Mouse (Mus musculus) ES-Bruce4 (cell line): Measurements from ENCODE around the gene Sdhc. TPM values are rescaled to one million over a fixed set of nuclear protein-coding genes. Genes with fewer than 3 reads are reported as not detected.
"Not testable (repeated sequence)": the region's sequence is repeated elsewhere in the genome, so short reads cannot be mapped to it uniquely, and the experiment has no call there.

ENCODE experiments used
- H3K27ac ChIP-seq: 2 replicates; pipeline ENCODE4 v1.5.1; 2012; ENCODE audit warnings: low read length, inconsistent platforms; ENCODE audit not compliant: insufficient read depth
- H3K27me3 ChIP-seq: 2 replicates; pipeline ENCODE4 v1.6.1; 2012; ENCODE audit warnings: mild to moderate bottlenecking, low read length, inconsistent platforms; ENCODE audit not compliant: control insufficient read depth, poor library complexity, insufficient read depth, severe bottlenecking
- H3K36me3 ChIP-seq: 2 replicates; pipeline ENCODE4 v1.6.1; 2012; ENCODE audit warnings: inconsistent platforms, mild to moderate bottlenecking, low read length, moderate library complexity; ENCODE audit not compliant: control insufficient read depth, poor library complexity, insufficient read depth, severe bottlenecking
- H3K4me1 ChIP-seq: one replicate; pipeline ENCODE4 v1.8.1; 2011; ENCODE audit warnings: low read length; ENCODE audit not compliant: control insufficient read depth, insufficient read depth
- H3K4me3 ChIP-seq: 2 replicates; pipeline ENCODE4 v1.5.1; 2011; ENCODE audit warnings: low read depth, mild to moderate bottlenecking, low read length
- H3K9ac ChIP-seq: 2 replicates; pipeline ENCODE4 v1.6.1; 2012; ENCODE audit warnings: low read depth, mild to moderate bottlenecking, inconsistent platforms; ENCODE audit not compliant: poor library complexity, severe bottlenecking
- H3K9me3 ChIP-seq: replicated peaks from 2 replicates; pipeline ENCODE4 v1.6.1; 2012; ENCODE audit warnings: mild to moderate bottlenecking, low read length, inconsistent platforms; ENCODE audit not compliant: control insufficient read depth, poor library complexity, insufficient read depth, severe bottlenecking
- CTCF ChIP-seq: IDR thresholded peaks from one replicate; pipeline ENCODE4 v1.8.1; 2011; ENCODE audit warnings: low read depth, low read length
- EP300 ChIP-seq: IDR thresholded peaks from 2 replicates; pipeline ENCODE4 v1.6.1; 2011; ENCODE audit warnings: low read depth, low read length; ENCODE audit not compliant: insufficient read depth
- POLR2A ChIP-seq: IDR thresholded peaks from one replicate; pipeline ENCODE4 v1.8.1; 2011; ENCODE audit warnings: low read length; ENCODE audit not compliant: insufficient read depth
- polyA plus RNA-seq: library from polyadenylated mRNA; stranded (reverse); fragments of >200 nt; gene quantifications from 2 replicates; pipeline ENCODE4 v1.2.4, GENCODE M21; 2011; ENCODE audit warnings: low read depth; ENCODE audit not compliant: missing spikeins, insufficient read depth, insufficient read length

Sdhc gene
- polyA plus RNA-seq, 1 experiment: 273 TPM

GRCm38 (mm10) chr1:171159485-171159975 is 9.1 kb upstream of the Sdhc start:
- Histone ChIP-seq H3K36me3 (no peaks in the 10 kb centered on the region), H3K27me3 (no peaks in the 10 kb centered on the region), H3K9ac (no peak overlapping the region)

GRCm38 (mm10) chr1:171157965-171158364 is 7.6 kb upstream of the Sdhc start:
- Histone ChIP-seq H3K4me3 (no peak overlapping the region), H3K27me3 (no peaks in the 10 kb centered on the region), H3K4me1 (no peaks in the 10 kb centered on the region), H3K36me3 (no peaks in the 10 kb centered on the region), H3K9me3 (no peaks in the 10 kb centered on the region), H3K9ac (no peak overlapping the region), H3K27ac (no peak overlapping the region)
- TF ChIP-seq CTCF (no peak), EP300 (no peak), POLR2A (no peak)

More at GRCm38 (mm10) chr1:171159485-171159975, 9.1 kb upstream of the Sdhc start:
- Histone ChIP-seq H3K9me3 (no peaks in the 10 kb centered on the region), H3K27ac (no peak overlapping the region), H3K4me3 (peak overlapping the region; percentile 56), H3K4me1 (no peaks in the 10 kb centered on the region)
- TF ChIP-seq EP300 (no peak), CTCF (peak; percentile 56), POLR2A (no peak)

- no peaks in the 10 kb centered on the region for H3K9me3 ChIP-seq
- TF ChIP-seq POLR2A (no peak), CTCF (no peak), EP300 (no peak)
- no peaks in the 10 kb centered on the region for H3K4me1 ChIP-seq
- H3K27ac ChIP-seq: no peak overlapping the region
- H3K4me3 ChIP-seq: no peak overlapping the region
- no peak overlapping the region for H3K9ac ChIP-seq
- H3K36me3 ChIP-seq: no peaks in the 10 kb centered on the region
- no peaks in the 10 kb centered on the region for H3K27me3 ChIP-seq
Observed at GRCm38 (mm10) chr1:171156644-171157043, 6.2 kb upstream of the Sdhc start.

- no peak overlapping the region for H3K27ac ChIP-seq
- no peaks in the 10 kb centered on the region for H3K36me3 ChIP-seq
- no peaks in the 10 kb centered on the region for H3K4me1 ChIP-seq
- no peaks in the 10 kb centered on the region for H3K9me3 ChIP-seq
- no peaks in the 10 kb centered on the region for H3K27me3 ChIP-seq
- TF ChIP-seq CTCF (no peak), POLR2A (no peak), EP300 (no peak)
- no peak overlapping the region for H3K4me3 ChIP-seq
- no peak overlapping the region for H3K9ac ChIP-seq
Observed at GRCm38 (mm10) chr1:171151966-171152365, 1.6 kb upstream of the Sdhc start.

GRCm38 (mm10) chr1:171150838-171151391 is 512 bp upstream of the Sdhc start:
- H3K4me3 ChIP-seq: peak overlapping the region; percentile 63
- H3K9me3 ChIP-seq: no peaks in the 10 kb centered on the region
- TF ChIP-seq EP300 (no peak), CTCF (no peak)
- H3K27me3 ChIP-seq: no peaks in the 10 kb centered on the region
- H3K36me3 ChIP-seq: 0 out of 2 replicates have a peak, but pooled peaks cover 1% of the 10 kb centered on the region
- peak overlapping the region; percentile 51 for H3K9ac ChIP-seq
- no peaks in the 10 kb centered on the region for H3K4me1 ChIP-seq
- no peak overlapping the region for H3K27ac ChIP-seq

GRCm38 (mm10) chr1:171142981-171143380 is 7.4 kb downstream of the Sdhc start:
- H3K4me3 ChIP-seq, H3K9me3 ChIP-seq, H3K9ac ChIP-seq, H3K4me1 ChIP-seq, H3K27me3 ChIP-seq, H3K27ac ChIP-seq: not testable (repeated sequence)
- H3K36me3 ChIP-seq: peaks cover 25% of the 10 kb centered on the region
